Comparison of ENCODE assay signal across 9 mouse cellular contexts in genomic region chr12:80157675-80158074, GRCm38 (mm10). TPM values are rescaled to one million over a fixed set of nuclear protein-coding genes. Genes with fewer than 3 reads are reported as not detected.
A peak's percentile ranks its signal among the peaks of the same experiment; 100 is the strongest.
DNase-seq lines count a peak whose midpoint lies in the region; ATAC-seq and TF ChIP-seq lines count a peak whose summit lies in the region.
"Had no signal": no experiment of that assay in that cellular context is flagged by ENCODE, and none has a peak within 500 bp of the region (broad histone marks: within the 10 kb centered on the region; RNA-seq: fewer than 3 reads in every experiment).

No protein-coding gene starts in this region.

- H3K4me3 ChIP-seq in heart, postnatal 0 days (ENCODE audit: low read depth, low read length) = no peak overlapping the region
- no peak overlapping the region for H3K4me3 ChIP-seq in hindbrain, embryonic 16.5 days (ENCODE audit: low read length)

- H3K4me2 ChIP-seq in heart, postnatal 0 days (ENCODE audit: low read depth, low read length) = no peak overlapping the region
- H3K4me2 ChIP-seq in hindbrain, embryonic 16.5 days (ENCODE audit: low read length) = peak overlapping the region; percentile 36

- no peaks in the 10 kb centered on the region for H3K9me3 ChIP-seq in heart, postnatal 0 days (replicated peaks; ENCODE audit: control insufficient read depth, low read length)
- H3K9me3 ChIP-seq in hindbrain, embryonic 16.5 days (ENCODE audit: control insufficient read depth, low read length) = no peaks in the 10 kb centered on the region

- ATAC-seq in heart, postnatal 0 days (ENCODE audit: insufficient read depth, low read depth) = no peak
- no peak for ATAC-seq in hindbrain, embryonic 16.5 days
- no peak for ATAC-seq in erythroblast, adult 5-6 weeks (replicated peaks; ENCODE audit: low FRiP score, poor library complexity, severe bottlenecking)

- no peak overlapping the region for H3K27ac ChIP-seq in heart, postnatal 0 days (ENCODE audit: low read depth)
- no peak overlapping the region for H3K27ac ChIP-seq in hindbrain, embryonic 16.5 days (ENCODE audit: low read depth, low read length)

- WGBS in heart, postnatal 0 days = 3% methylated on average over 5 of the region's 5 CpGs
- WGBS in hindbrain, embryonic 16.5 days = 11% methylated on average over 5 of the region's 5 CpGs

- no peak for TF ChIP-seq EP300 in heart, postnatal 0 days (IDR thresholded peaks at IDR 0.05; ENCODE audit: low read depth)

- TF ChIP-seq CTCF in heart, postnatal 0 days (IDR thresholded peaks at IDR 0.05; ENCODE audit: low read depth) = peak; percentile 66

- peak; percentile 51 for DNase-seq in heart, postnatal 0 days (ENCODE audit: low spot score)
- no peak for DNase-seq in heart, postnatal 4 days
- DNase-seq in thymus, postnatal 0 days (ENCODE audit: low spot score) = peak; percentile 48
- DNase-seq in thymus, postnatal 4 days = no peak
- DNase-seq in spleen, postnatal 36 days (ENCODE audit: low spot score in 2 of 2) = no peak
- DNase-seq in gastrocnemius, adult 18-20 months (ENCODE audit: low spot score) = no peak
- DNase-seq: layer of hippocampus, postnatal 36 days had no signal

- H3K36me3 ChIP-seq in heart, postnatal 0 days (replicated peaks; ENCODE audit: control insufficient read depth, insufficient read depth, low read length) = no peaks in the 10 kb centered on the region
- no peaks in the 10 kb centered on the region for H3K36me3 ChIP-seq in hindbrain, embryonic 16.5 days (ENCODE audit: control insufficient read depth, insufficient read depth, low read length)

- H3K4me1 ChIP-seq in heart, postnatal 0 days (ENCODE audit: control insufficient read depth, insufficient read depth) = no peaks in the 10 kb centered on the region
- no peaks in the 10 kb centered on the region for H3K4me1 ChIP-seq in hindbrain, embryonic 16.5 days (ENCODE audit: control insufficient read depth, insufficient read depth, low read depth, low read length)

- H3K27me3 ChIP-seq in heart, postnatal 0 days (ENCODE audit: control insufficient read depth, insufficient read depth, low read length) = no peaks in the 10 kb centered on the region
- H3K27me3 ChIP-seq in hindbrain, embryonic 16.5 days (replicated peaks; ENCODE audit: control insufficient read depth, insufficient read depth, low read length) = no peaks in the 10 kb centered on the region

- no peak overlapping the region for H3K9ac ChIP-seq in heart, postnatal 0 days (replicated peaks; ENCODE audit: low read depth, low read length)
- no peak overlapping the region for H3K9ac ChIP-seq in hindbrain, embryonic 16.5 days (ENCODE audit: low read depth, low read length)

RNA-seq across cellular contexts. Expression of gene Zfp36l1, which starts 44.9 kb away (rescaled TPM):
- 80.6 and 85.1 TPM in 2 replicates for total RNA-seq in heart, postnatal 0 days (2014; rRNA removed; ENCODE audit: low replicate concordance)
- 60.3 and 69.6 TPM in 2 replicates for polyA plus RNA-seq in heart, postnatal 0 days (2015; fragmentation: Nextera tagmentation; extraction: Ambion mirVana)
- total RNA-seq in heart, postnatal 4 days (2021) = 100 to 1,000 TPM; 174 to 188 TPM
- polyA plus RNA-seq in thymus, postnatal 0 days (2015; fragmentation: Nextera tagmentation; extraction: Ambion mirVana) = 63.4 and 69.7 TPM in 2 replicates
- polyA plus RNA-seq in hindbrain, embryonic 16.5 days (2015; fragmentation: Nextera tagmentation; extraction: Ambion mirVana) = 38.0 and 50.8 TPM in 2 replicates
- 8.8 and 12.7 TPM in 2 replicates for total RNA-seq in erythroblast, adult 5-6 weeks (2015; ENCODE audit: low replicate concordance)
- 4.0 and 4.3 TPM in 2 replicates for total RNA-seq in erythroblast, adult 5-6 weeks (2017; ENCODE audit: low replicate concordance)
- total RNA-seq in gastrocnemius, adult 18-20 months (2021) = 10 to 100 TPM; 20.1 to 34.4 TPM

Comparison
In these comparisons a context has a peak if more than half of its experiments do, and no peak if none do; other contexts are left out.
1. DNase-seq: peak in heart, postnatal 0 days (single experiment) and thymus, postnatal 0 days (single experiment); none in heart, postnatal 4 days (single experiment), thymus, postnatal 4 days (single experiment), spleen, postnatal 36 days (0 of 2) and gastrocnemius, adult 18-20 months (single experiment).